Mouse (Mus musculus): ENCODE data around the gene Sft2d1. TPM values are rescaled to one million over a fixed set of nuclear protein-coding genes. Genes with fewer than 3 reads are reported as not detected.

The Sft2d1 gene
- polyA plus RNA-seq, 1 experiment from 2014 or later = 67.3 TPM

Other genes starting within 250 kb of the Sft2d1 start
- 0.12 and 0.37 TPM in 2 replicates for gene Gm49673, start 163.3 kb upstream of the Sft2d1 start, polyA plus RNA-seq (2014; fragmentation: Nextera tagmentation; extraction: Ambion mirVana)
- 15.5 and 17.2 TPM in 2 replicates for gene Rnaset2a, start 163.0 kb upstream of the Sft2d1 start, polyA plus RNA-seq (2014; fragmentation: Nextera tagmentation; extraction: Ambion mirVana)
- gene Fgfr1op, start 145.6 kb upstream of the Sft2d1 start, polyA plus RNA-seq (2014; fragmentation: Nextera tagmentation; extraction: Ambion mirVana) = 54.7 and 55.5 TPM in 2 replicates
- gene Ccr6, start 75.1 kb upstream of the Sft2d1 start, polyA plus RNA-seq (2014; fragmentation: Nextera tagmentation; extraction: Ambion mirVana) = not detected in 2 replicates
- 114 and 128 TPM in 2 replicates for gene Mpc1, start 28.2 kb upstream of the Sft2d1 start, polyA plus RNA-seq (2014; fragmentation: Nextera tagmentation; extraction: Ambion mirVana)
- gene Prr18, start 26.4 kb downstream of the Sft2d1 start, polyA plus RNA-seq (2014; fragmentation: Nextera tagmentation; extraction: Ambion mirVana) = 0.89 and 1.4 TPM in 2 replicates
- 0.42 and 0.53 TPM in 2 replicates for gene T2, start 44.9 kb downstream of the Sft2d1 start, polyA plus RNA-seq (2014; fragmentation: Nextera tagmentation; extraction: Ambion mirVana)
- gene T, start 123.3 kb downstream of the Sft2d1 start, polyA plus RNA-seq (2014; fragmentation: Nextera tagmentation; extraction: Ambion mirVana) = 1.6 and 2.1 TPM in 2 replicates
- gene Pde10a, start 214.3 kb downstream of the Sft2d1 start, polyA plus RNA-seq (2014; fragmentation: Nextera tagmentation; extraction: Ambion mirVana) = 5.9 and 7.5 TPM in 2 replicates

Data from neural tube, embryonic 11.5 days (tissue).